Mouse (Mus musculus) lung, postnatal 0 days (tissue): ENCODE data around the gene Oaf. TPM values are rescaled to one million over a fixed set of nuclear protein-coding genes. Genes with fewer than 3 reads are reported as not detected.

Source experiments
- ATAC-seq: fragments of 200-750 bp; cut with Nextera tagmentation; 2 replicates; pipeline ENCODE4 v1.8.0; 2017; ENCODE audit warnings: moderate library complexity
- DNase-seq: peaks from one replicate; pipeline ENCODE4 v3.0.0-alpha.2; 2016; ENCODE audit warnings: low spot score
- H3K27ac ChIP-seq: fragments of 300-500 bp; sonication (generic); 2 replicates; pipeline ENCODE4 v1.5.1; 2014; ENCODE audit warnings: antibody characterized with exemption, mild to moderate bottlenecking, low read length, mixed read lengths
- H3K27me3 ChIP-seq: fragments of 300-500 bp; sonication (generic); replicated peaks from 2 replicates; pipeline ENCODE4 v1.6.1; 2014; ENCODE audit warnings: low read length, mixed read lengths; ENCODE audit not compliant: insufficient read depth
- H3K36me3 ChIP-seq: fragments of 300-500 bp; sonication (generic); 2 replicates; pipeline ENCODE4 v1.6.1; 2014; ENCODE audit warnings: low read length, mixed read lengths; ENCODE audit not compliant: insufficient read depth
- H3K4me1 ChIP-seq: fragments of 300-500 bp; sonication (generic); 2 replicates; pipeline ENCODE4 v1.6.1; 2014; ENCODE audit warnings: antibody characterized with exemption, low read depth, low read length, mixed read lengths; ENCODE audit not compliant: insufficient read depth
- H3K4me2 ChIP-seq: fragments of 300-500 bp; sonication (generic); replicated peaks from 2 replicates; pipeline ENCODE4 v1.6.1; 2014; ENCODE audit warnings: low read depth, mild to moderate bottlenecking, low read length, moderate library complexity, mixed read lengths
- H3K4me3 ChIP-seq: fragments of 300-500 bp; sonication (generic); 2 replicates; pipeline ENCODE4 v1.5.1; 2014; ENCODE audit warnings: low read depth, low read length
- H3K9ac ChIP-seq: fragments of 300-500 bp; sonication (generic); replicated peaks from 2 replicates; pipeline ENCODE4 v1.6.1; 2014; ENCODE audit warnings: low read depth, mild to moderate bottlenecking
- H3K9me3 ChIP-seq: fragments of 300-500 bp; sonication (generic); 2 replicates; pipeline ENCODE4 v1.6.1; 2016; ENCODE audit warnings: low read length, mixed read lengths
- CTCF ChIP-seq: IDR thresholded peaks from 2 replicates; pipeline ENCODE4 v1.5.1; 2016; ENCODE audit warnings: antibody characterized with exemption, mild to moderate bottlenecking
- EP300 ChIP-seq: IDR thresholded peaks from 2 replicates; pipeline ENCODE4 v1.6.1; 2016; ENCODE audit warnings: antibody characterized with exemption, mild to moderate bottlenecking, control low read depth
- WGBS: fragments of 180-500 bp; shearing (Covaris S2); extraction: QIAGEN DNeasy Blood & Tissue Kit; methylation state at CpG from one replicate; pipeline ENCODE4 v1.1.7; 2014; 5-methylcytosine and 5-hydroxymethylcytosine counted together
- polyA plus RNA-seq: library from polyadenylated mRNA; unstranded; fragments of >200 nt; fragmentation: Nextera tagmentation; extraction: Ambion mirVana; gene quantifications from 2 replicates; pipeline ENCODE4 v1.2.1, GENCODE M21; 2015

Oaf gene
- polyA plus RNA-seq, 1 experiment from 2014 or later, result 14.8 TPM

GRCm38 (mm10) chr9:43224771-43225355 lies 14.8 kb downstream of the Oaf start:
- Histone ChIP-seq H3K9me3 (no peaks in the 10 kb centered on the region), H3K9ac (no peak overlapping the region), H3K27me3 (no peaks in the 10 kb centered on the region), H3K27ac (no peak overlapping the region), H3K4me3 (no peak overlapping the region), H3K36me3 (no peaks in the 10 kb centered on the region), H3K4me1 (peaks cover 6% of the 10 kb centered on the region; the same call in 1 of the 2 replicates), H3K4me2 (no peak overlapping the region)
- TF ChIP-seq CTCF, result no peak
- TF ChIP-seq EP300, result no peak
- no peak; the same call in 1 of the 2 replicates for ATAC-seq
- 47% methylated on average over 11 of the region's 11 CpGs for WGBS
- DNase-seq, result no peak

DNA sequence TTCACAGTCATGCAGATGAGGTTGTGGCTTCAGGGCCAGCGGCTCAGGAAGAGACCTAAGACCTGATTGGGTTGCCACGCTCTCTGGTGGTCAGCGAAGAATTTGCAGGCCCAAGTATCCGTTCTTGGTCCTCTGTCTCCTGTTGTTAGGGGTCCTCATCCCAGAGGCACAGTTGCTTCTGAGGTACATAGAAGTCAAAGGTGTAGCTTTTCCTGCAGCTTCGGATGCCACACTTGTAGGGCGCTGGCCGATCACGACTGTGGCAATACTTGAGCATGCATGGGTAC lies 17.3 kb downstream of the Oaf start:
- Histone ChIP-seq H3K4me3 (no peak overlapping the region), H3K36me3 (no peaks in the 10 kb centered on the region), H3K4me1 (peaks cover 6% of the 10 kb centered on the region; the same call in 1 of the 2 replicates), H3K9me3 (no peaks in the 10 kb centered on the region), H3K4me2 (no peak overlapping the region), H3K27ac (no peak overlapping the region), H3K9ac (no peak overlapping the region), H3K27me3 (no peaks in the 10 kb centered on the region)
- WGBS, result 58% methylated on average over 8 of the region's 8 CpGs
- TF ChIP-seq CTCF (no peak; the same call in 1 of the 2 replicates), EP300 (no peak)
- ATAC-seq (no peak), DNase-seq (no peak)

DNA sequence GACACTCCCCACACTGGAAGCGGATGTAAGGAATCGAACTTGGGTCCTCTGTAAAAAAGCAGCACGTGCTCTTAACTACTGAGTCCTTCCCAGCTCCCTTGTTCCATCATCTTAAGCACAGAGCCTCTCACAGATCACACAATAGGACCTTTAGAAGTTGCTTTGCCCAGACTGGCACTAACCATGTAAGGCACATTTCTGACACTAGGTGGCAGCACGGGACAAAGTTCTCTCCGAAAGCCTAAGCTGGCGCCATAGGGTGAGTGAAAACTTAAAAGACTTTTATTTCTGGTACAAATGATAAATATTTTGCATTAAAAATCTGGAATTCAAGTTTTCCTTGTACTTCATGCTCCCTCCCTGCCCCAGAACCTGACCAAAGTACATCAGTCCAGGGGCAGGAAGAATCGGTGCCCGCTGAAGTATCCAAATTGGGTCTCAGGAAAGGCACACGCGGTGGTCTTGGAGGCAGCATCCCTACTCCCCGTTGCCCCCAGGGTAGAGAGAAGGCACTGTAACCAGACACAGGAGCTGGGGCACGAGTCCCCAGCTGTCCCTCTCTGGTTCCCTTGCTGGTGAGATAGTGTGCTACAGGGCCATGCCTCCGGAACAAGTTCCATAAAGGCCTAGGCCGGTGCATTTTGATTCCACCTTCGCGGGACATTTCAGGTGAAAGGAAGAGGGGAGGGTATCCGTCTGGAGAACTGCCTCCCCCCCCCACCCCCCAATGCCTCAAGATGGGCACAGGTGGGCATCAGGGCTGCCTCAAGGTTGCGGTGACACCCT lies 17.9 kb downstream of the Oaf start:
- DNase-seq, result peak; percentile 77
- Histone ChIP-seq H3K36me3 (no peaks in the 10 kb centered on the region), H3K4me2 (no peak overlapping the region), H3K4me3 (no peak overlapping the region), H3K4me1 (peaks cover 6% of the 10 kb centered on the region; the same call in 1 of the 2 replicates), H3K27me3 (no peaks in the 10 kb centered on the region), H3K27ac (no peak overlapping the region), H3K9ac (no peak overlapping the region), H3K9me3 (no peaks in the 10 kb centered on the region)
- peak; percentile 58; the same call in 1 of the 2 replicates for ATAC-seq
- WGBS, result 46% methylated on average over 18 of the region's 18 CpGs
- no peak for TF ChIP-seq EP300
- TF ChIP-seq CTCF, result peak; percentile 95

- no peak overlapping the region for H3K4me3 ChIP-seq
- H3K4me1 ChIP-seq, result peaks cover 8% of the 10 kb centered on the region; the same call in 1 of the 2 replicates
- no peak overlapping the region for H3K9ac ChIP-seq
- H3K4me2 ChIP-seq, result peak overlapping the region; percentile 40
- WGBS, result 17% methylated on average over 11 of the region's 11 CpGs
- TF ChIP-seq CTCF (peak; percentile 91), EP300 (no peak)
- peaks cover under 1% of the 10 kb centered on the region; the same call in 1 of the 2 replicates for H3K27me3 ChIP-seq
- H3K27ac ChIP-seq, result no peak overlapping the region
- H3K36me3 ChIP-seq, result no peaks in the 10 kb centered on the region
- ATAC-seq (peak; percentile 61), DNase-seq (peak; percentile 73)
- no peaks in the 10 kb centered on the region for H3K9me3 ChIP-seq
Measured at GRCm38 (mm10) chr9:43210771-43211450, 28.8 kb downstream of the Oaf start.

DNA sequence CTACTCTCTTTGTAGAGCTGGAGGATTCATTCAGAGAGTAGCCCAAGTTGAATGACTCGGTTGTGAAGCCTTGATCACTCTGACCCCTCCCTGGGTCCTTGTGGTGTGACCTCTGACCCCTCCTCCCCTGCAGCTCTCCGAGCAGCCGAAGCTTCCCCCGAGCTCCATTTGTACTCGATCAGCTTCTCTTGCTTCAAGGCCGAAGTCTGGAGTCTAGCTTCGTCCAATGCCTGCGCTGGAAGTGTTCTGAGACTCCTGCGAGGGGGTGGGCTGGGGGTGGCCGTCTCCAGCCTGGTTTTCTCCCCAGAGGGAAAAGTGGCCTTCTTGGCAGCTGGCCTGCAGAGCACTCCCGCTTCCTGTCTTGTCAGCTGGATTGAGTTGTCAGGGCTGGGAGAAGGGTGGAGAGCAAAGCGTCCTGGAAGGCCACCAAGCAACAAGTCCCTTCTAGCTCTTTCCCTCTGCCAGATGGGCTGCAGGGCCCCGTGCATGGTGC lies 29.5 kb downstream of the Oaf start, which contains the start of gene Pou2f3:
Pou2f3 (minus strand) TSS at position 180 of the 493 bp plus-strand sequence.
- peak; percentile 81 for ATAC-seq
- TF ChIP-seq EP300 (no peak), CTCF (no peak)
- H3K9me3 ChIP-seq, result no peaks in the 10 kb centered on the region
- H3K9ac ChIP-seq, result no peak within 1 kb of the TSS; the same call in 1 of the 2 replicates
- H3K4me2 ChIP-seq, result peak within 1 kb of the TSS; percentile 40
- H3K36me3 ChIP-seq, result no peaks in the 10 kb centered on the region
- no peak within 1 kb of the TSS for H3K27ac ChIP-seq
- peaks cover 7% of the 10 kb centered on the region for H3K27me3 ChIP-seq
- no peak within 1 kb of the TSS for H3K4me3 ChIP-seq
- peaks cover 11% of the 10 kb centered on the region; the same call in 1 of the 2 replicates for H3K4me1 ChIP-seq
- WGBS, result 8% methylated on average over 13 of the region's 13 CpGs
- peak; percentile 78 for DNase-seq

- Histone ChIP-seq H3K9ac (no peak overlapping the region), H3K27me3 (peaks cover 22% of the 10 kb centered on the region)
Measured at GRCm38 (mm10) chr9:43206022-43206390, 33.7 kb downstream of the Oaf start.

More at GRCm38 (mm10) chr9:43206022-43206390, 33.7 kb downstream of the Oaf start:
- Histone ChIP-seq H3K9me3 (no peaks in the 10 kb centered on the region), H3K4me3 (peak overlapping the region; percentile 12; the same call in 1 of the 2 replicates), H3K4me2 (peak overlapping the region; percentile 42), H3K27ac (no peak overlapping the region), H3K4me1 (peaks cover 11% of the 10 kb centered on the region; the same call in 1 of the 2 replicates), H3K36me3 (no peaks in the 10 kb centered on the region)
- no peak for TF ChIP-seq EP300
- TF ChIP-seq CTCF, result no peak
- DNase-seq (no peak), ATAC-seq (no peak)
- WGBS, result 6% methylated on average over 11 of the region's 15 CpGs
